Mouse (Mus musculus): Measurements from ENCODE around the gene Smc1b. TPM values are rescaled to one million over a fixed set of nuclear protein-coding genes. Genes with fewer than 3 reads are reported as not detected.
A peak's percentile ranks its signal among the peaks of the same experiment; 100 is the strongest.

Gene Smc1b
- polyA plus RNA-seq, 1 experiment, result not detected

GRCm38 (mm10) chr15:85022211-85022610, 109.6 kb downstream of the Smc1b start:
- no peaks in the 10 kb centered on the region for H3K27me3 ChIP-seq (replicated peaks; ENCODE audit: control insufficient read depth, insufficient read depth, low read length)
- no peak overlapping the region for H3K4me3 ChIP-seq (ENCODE audit: insufficient read depth, low read depth, low read length)
- no peak for DNase-seq
- H3K4me1 ChIP-seq (ENCODE audit: control insufficient read depth, insufficient read depth, low read length), result no peaks in the 10 kb centered on the region
- TF ChIP-seq CTCF (conservative IDR thresholded peaks at IDR 0.05; ENCODE audit: insufficient read depth, insufficient read length, low read depth, low read length) (no peak), POLR2A (IDR thresholded peaks at IDR 0.05; ENCODE audit: low read depth, low read length) (no peak)
- 63% methylated on average over 4 of the region's 4 CpGs for WGBS
- no peaks in the 10 kb centered on the region for H3K36me3 ChIP-seq (ENCODE audit: control insufficient read depth, insufficient read depth, low read length)
- H3K27ac ChIP-seq (ENCODE audit: insufficient read depth, low read depth, low read length), result no peak overlapping the region

GRCm38 (mm10) chr15:85016951-85017664, 114.7 kb downstream of the Smc1b start, which contains the start of gene Upk3a:
Upk3a (plus strand) TSS chr15:85017141.
- H3K4me1 ChIP-seq (ENCODE audit: control insufficient read depth, insufficient read depth, low read length), result no peaks in the 10 kb centered on the region; the same call in 1 of the 2 replicates
- H3K36me3 ChIP-seq (ENCODE audit: control insufficient read depth, insufficient read depth, low read length), result no peaks in the 10 kb centered on the region
- no peak within 1 kb of the TSS for H3K27ac ChIP-seq (ENCODE audit: insufficient read depth, low read depth, low read length)
- H3K4me3 ChIP-seq (ENCODE audit: insufficient read depth, low read depth, low read length), result no peak within 1 kb of the TSS
- DNase-seq, result peak; percentile 61
- WGBS, result 13% methylated on average over 21 of the region's 21 CpGs
- no peaks in the 10 kb centered on the region for H3K27me3 ChIP-seq (replicated peaks; ENCODE audit: control insufficient read depth, insufficient read depth, low read length)
- no peak for TF ChIP-seq POLR2A (IDR thresholded peaks at IDR 0.05; ENCODE audit: low read depth, low read length)
- no peak for TF ChIP-seq CTCF (conservative IDR thresholded peaks at IDR 0.05; ENCODE audit: insufficient read depth, insufficient read length, low read depth, low read length)

- WGBS, result 84% methylated on average over 11 of the region's 11 CpGs
- no peak overlapping the region for H3K4me3 ChIP-seq (ENCODE audit: insufficient read depth, low read depth, low read length)
- no peak overlapping the region for H3K27ac ChIP-seq (ENCODE audit: insufficient read depth, low read depth, low read length)
- TF ChIP-seq CTCF (conservative IDR thresholded peaks at IDR 0.05; ENCODE audit: insufficient read depth, insufficient read length, low read depth, low read length), result no peak
- no peak for TF ChIP-seq POLR2A (IDR thresholded peaks at IDR 0.05; ENCODE audit: low read depth, low read length)
- DNase-seq, result no peak
- H3K4me1 ChIP-seq (ENCODE audit: control insufficient read depth, insufficient read depth, low read length), result no peaks in the 10 kb centered on the region; the same call in 1 of the 2 replicates
- H3K27me3 ChIP-seq (replicated peaks; ENCODE audit: control insufficient read depth, insufficient read depth, low read length), result no peaks in the 10 kb centered on the region
- H3K36me3 ChIP-seq (ENCODE audit: control insufficient read depth, insufficient read depth, low read length), result no peaks in the 10 kb centered on the region
These were observed 116.0 kb downstream of the Smc1b start for GRCm38 (mm10) chr15:85015771-85016170.

Other genes with a start within 250 kb of the Smc1b start
- gene Gm29666, start 211.9 kb downstream of the Smc1b start, polyA plus RNA-seq (2012; rRNA removed), result 0.26 and 0.28 TPM in 2 replicates
- 9.9 and 11.4 TPM in 2 replicates for gene Nup50, start 208.6 kb downstream of the Smc1b start, polyA plus RNA-seq (2012; rRNA removed)
- gene 5031439G07Rik, start 143.4 kb downstream of the Smc1b start, polyA plus RNA-seq (2012; rRNA removed), result 21.7 and 24.1 TPM in 2 replicates
- gene Upk3a, start 114.8 kb downstream of the Smc1b start, polyA plus RNA-seq (2012; rRNA removed), result 19.6 and 24.9 TPM in 2 replicates
- 4.1 and 4.9 TPM in 2 replicates for gene Fam118a, start 103.0 kb downstream of the Smc1b start, polyA plus RNA-seq (2012; rRNA removed)
- gene Ribc2, start 114 bp upstream of the Smc1b start, polyA plus RNA-seq (2012; rRNA removed), result 0.16 and 0.17 TPM in 2 replicates
- 16.9 and 29.5 TPM in 2 replicates for gene Fbln1, start 74.0 kb upstream of the Smc1b start, polyA plus RNA-seq (2012; rRNA removed)
- gene Atxn10, start 204.3 kb upstream of the Smc1b start, polyA plus RNA-seq (2012; rRNA removed), result 68.2 and 74.4 TPM in 2 replicates